Mouse (Mus musculus): Measurements from ENCODE around the gene Gnai1. TPM values are rescaled to one million over a fixed set of nuclear protein-coding genes. Genes with fewer than 3 reads are reported as not detected.
A peak's percentile ranks its signal among the peaks of the same experiment; 100 is the strongest.
"Not testable (repeated sequence)": the region's sequence is repeated elsewhere in the genome, so short reads cannot be mapped to it uniquely, and the experiment has no call there.

The Gnai1 gene
- polyA plus RNA-seq, 1 experiment from 2014 or later, result 35.9 TPM

- Histone ChIP-seq H3K9ac (ENCODE audit: low read length) (no peak overlapping the region), H3K4me2 (ENCODE audit: low read depth, low read length) (no peak overlapping the region), H3K36me3 (ENCODE audit: control insufficient read depth, insufficient read depth, low read length) (no peaks in the 10 kb centered on the region), H3K4me1 (replicated peaks; ENCODE audit: control insufficient read depth, insufficient read depth, low read length) (no peaks in the 10 kb centered on the region), H3K27me3 (ENCODE audit: control insufficient read depth, insufficient read depth, low read depth, low read length) (no peaks in the 10 kb centered on the region), H3K27ac (ENCODE audit: low read length) (no peak overlapping the region), H3K9me3 (ENCODE audit: control insufficient read depth, low read length) (no peaks in the 10 kb centered on the region), H3K4me3 (ENCODE audit: low read length) (no peak overlapping the region)
- 46% methylated on average over 4 of the region's 4 CpGs for WGBS
- no peak for ATAC-seq (ENCODE audit: low read depth)
These were observed 17.2 kb downstream of the Gnai1 start for GRCm38 (mm10) chr5:18342765-18343454.

- not testable (repeated sequence) for ATAC-seq (ENCODE audit: low read depth); H3K4me3 ChIP-seq (ENCODE audit: low read length); H3K36me3 ChIP-seq (ENCODE audit: control insufficient read depth, insufficient read depth, low read length); H3K4me2 ChIP-seq (ENCODE audit: low read depth, low read length); H3K4me1 ChIP-seq (replicated peaks; ENCODE audit: control insufficient read depth, insufficient read depth, low read length); H3K9me3 ChIP-seq (ENCODE audit: control insufficient read depth, low read length); H3K27ac ChIP-seq (ENCODE audit: low read length); H3K27me3 ChIP-seq (ENCODE audit: control insufficient read depth, insufficient read depth, low read depth, low read length); H3K9ac ChIP-seq (ENCODE audit: low read length)
- WGBS, result 89% methylated on average over 1 of the region's 1 CpGs
These were observed 18.3 kb downstream of the Gnai1 start for GRCm38 (mm10) chr5:18341876-18342275.

DNA sequence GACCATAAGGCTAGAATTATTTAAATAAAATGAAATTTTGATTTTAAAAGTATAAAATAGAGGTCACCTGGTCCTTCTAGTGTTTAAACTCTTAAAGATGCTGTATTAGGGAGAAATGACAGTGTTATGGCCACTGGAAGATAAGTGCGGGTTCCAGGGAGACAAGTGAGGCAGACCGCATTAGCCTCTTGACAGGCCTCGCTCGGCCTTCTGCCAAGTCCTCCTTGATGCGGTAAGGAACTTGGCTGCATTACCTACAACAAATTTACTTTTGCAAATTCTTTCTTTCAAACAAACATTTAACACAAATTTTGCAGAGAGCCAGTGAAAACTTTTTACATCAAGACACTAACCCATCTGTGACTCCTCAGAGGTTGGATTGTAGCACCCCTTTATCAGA lies 27.9 kb downstream of the Gnai1 start:
- no peaks in the 10 kb centered on the region for H3K9me3 ChIP-seq (ENCODE audit: control insufficient read depth, low read length)
- H3K27ac ChIP-seq (ENCODE audit: low read length), result no peak overlapping the region
- 38% methylated on average over 5 of the region's 5 CpGs for WGBS

DNA sequence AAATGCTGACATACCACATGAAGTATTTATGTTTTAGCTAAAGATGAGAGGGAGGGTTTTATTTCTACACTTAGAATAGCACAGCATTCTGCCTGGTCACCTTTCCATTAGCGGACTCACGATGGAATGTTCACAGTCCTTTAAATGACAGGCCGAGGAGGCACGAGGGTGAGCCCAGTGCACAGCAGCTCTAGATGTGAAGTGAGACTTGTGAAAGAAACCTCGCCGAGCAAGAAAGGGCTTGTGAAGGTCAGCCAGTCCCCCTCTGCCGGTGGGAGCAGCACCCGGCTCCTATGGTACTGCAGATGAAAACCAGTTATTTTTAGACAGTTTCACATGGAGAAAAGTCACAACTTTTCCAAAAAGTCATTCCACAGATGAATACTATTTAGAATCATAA lies 29.4 kb downstream of the Gnai1 start:
- peaks cover 4% of the 10 kb centered on the region; the same call in 1 of the 2 replicates for H3K4me1 ChIP-seq (replicated peaks; ENCODE audit: control insufficient read depth, insufficient read depth, low read length)
- ATAC-seq (ENCODE audit: low read depth), result peak; percentile 51; the same call in 1 of the 2 replicates
- no peak overlapping the region for H3K4me3 ChIP-seq (ENCODE audit: low read length)
- no peak overlapping the region for H3K4me2 ChIP-seq (ENCODE audit: low read depth, low read length)
- H3K36me3 ChIP-seq (ENCODE audit: control insufficient read depth, insufficient read depth, low read length), result no peaks in the 10 kb centered on the region
- no peaks in the 10 kb centered on the region for H3K27me3 ChIP-seq (ENCODE audit: control insufficient read depth, insufficient read depth, low read depth, low read length)
- WGBS, result 29% methylated on average over 8 of the region's 8 CpGs
- H3K9me3 ChIP-seq (ENCODE audit: control insufficient read depth, low read length), result no peaks in the 10 kb centered on the region
- no peak overlapping the region for H3K9ac ChIP-seq (ENCODE audit: low read length)
- H3K27ac ChIP-seq (ENCODE audit: low read length), result no peak overlapping the region

More for the DNA sequence above, 27.9 kb downstream of the Gnai1 start:
- no peak overlapping the region for H3K9ac ChIP-seq (ENCODE audit: low read length)
- H3K4me1 ChIP-seq (replicated peaks; ENCODE audit: control insufficient read depth, insufficient read depth, low read length), result peaks cover 8% of the 10 kb centered on the region; the same call in 1 of the 2 replicates
- H3K4me3 ChIP-seq (ENCODE audit: low read length), result no peak overlapping the region
- H3K36me3 ChIP-seq (ENCODE audit: control insufficient read depth, insufficient read depth, low read length), result no peaks in the 10 kb centered on the region
- H3K4me2 ChIP-seq (ENCODE audit: low read depth, low read length), result no peak overlapping the region
- no peaks in the 10 kb centered on the region for H3K27me3 ChIP-seq (ENCODE audit: control insufficient read depth, insufficient read depth, low read depth, low read length)
- ATAC-seq (ENCODE audit: low read depth), result no peak

DNA sequence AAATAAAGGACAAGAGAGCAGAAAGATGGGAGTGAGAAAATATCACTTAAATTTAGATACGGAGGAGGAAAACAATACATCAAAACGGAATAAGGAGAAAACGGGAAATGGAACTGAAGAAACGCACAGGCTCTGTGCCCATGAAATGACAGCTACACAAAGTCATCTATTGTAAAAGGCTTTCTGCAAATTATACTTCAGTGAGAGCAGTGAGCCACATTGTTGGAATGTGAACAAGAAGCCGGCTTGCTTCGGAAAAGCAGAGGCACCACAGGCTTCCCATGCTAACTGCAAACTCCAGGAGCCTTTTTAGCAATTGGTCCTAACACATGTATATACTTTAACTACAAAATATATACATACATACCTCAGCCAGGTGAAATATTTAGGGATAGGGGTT lies 34.0 kb downstream of the Gnai1 start:
- Histone ChIP-seq H3K9ac (ENCODE audit: low read length) (no peak overlapping the region), H3K27me3 (ENCODE audit: control insufficient read depth, insufficient read depth, low read depth, low read length) (no peaks in the 10 kb centered on the region), H3K27ac (ENCODE audit: low read length) (no peak overlapping the region), H3K9me3 (ENCODE audit: control insufficient read depth, low read length) (no peaks in the 10 kb centered on the region), H3K36me3 (ENCODE audit: control insufficient read depth, insufficient read depth, low read length) (no peaks in the 10 kb centered on the region), H3K4me1 (replicated peaks; ENCODE audit: control insufficient read depth, insufficient read depth, low read length) (peaks cover 4% of the 10 kb centered on the region; the same call in 1 of the 2 replicates), H3K4me2 (ENCODE audit: low read depth, low read length) (no peak overlapping the region), H3K4me3 (ENCODE audit: low read length) (no peak overlapping the region)
- 79% methylated on average over 6 of the region's 6 CpGs for WGBS
- no peak for ATAC-seq (ENCODE audit: low read depth)

DNA sequence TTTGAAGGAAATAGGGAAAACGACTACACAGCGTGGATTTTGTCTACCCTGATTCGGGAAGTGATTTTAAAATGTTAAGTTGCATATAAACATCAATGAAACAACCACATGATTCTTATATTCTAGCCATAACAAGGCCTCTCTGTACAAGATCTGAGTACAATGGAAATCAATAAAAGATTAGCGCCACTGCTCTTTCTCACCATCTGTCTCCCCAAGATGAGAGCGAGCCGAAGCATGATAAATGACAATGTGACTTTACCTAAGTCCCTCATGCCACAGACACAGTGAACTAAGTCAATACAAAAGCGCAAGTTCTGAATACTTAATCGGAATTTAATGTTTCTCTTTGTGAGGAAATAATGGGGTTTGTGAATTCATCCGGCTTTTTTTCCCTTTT lies 36.6 kb downstream of the Gnai1 start:
- 90% methylated on average over 9 of the region's 9 CpGs for WGBS
- Histone ChIP-seq H3K4me3 (ENCODE audit: low read length) (no peak overlapping the region), H3K4me2 (ENCODE audit: low read depth, low read length) (no peak overlapping the region), H3K27me3 (ENCODE audit: control insufficient read depth, insufficient read depth, low read depth, low read length) (no peaks in the 10 kb centered on the region), H3K9ac (ENCODE audit: low read length) (no peak overlapping the region), H3K27ac (ENCODE audit: low read length) (no peak overlapping the region), H3K36me3 (ENCODE audit: control insufficient read depth, insufficient read depth, low read length) (no peaks in the 10 kb centered on the region), H3K9me3 (ENCODE audit: control insufficient read depth, low read length) (no peaks in the 10 kb centered on the region), H3K4me1 (replicated peaks; ENCODE audit: control insufficient read depth, insufficient read depth, low read length) (no peaks in the 10 kb centered on the region)
- ATAC-seq (ENCODE audit: low read depth), result no peak

GRCm38 (mm10) chr5:18321661-18322060 lies 38.5 kb downstream of the Gnai1 start:
- no peaks in the 10 kb centered on the region for H3K36me3 ChIP-seq (ENCODE audit: control insufficient read depth, insufficient read depth, low read length)
- no peaks in the 10 kb centered on the region for H3K27me3 ChIP-seq (ENCODE audit: control insufficient read depth, insufficient read depth, low read depth, low read length)
- H3K4me3 ChIP-seq (ENCODE audit: low read length), result no peak overlapping the region
- H3K27ac ChIP-seq (ENCODE audit: low read length), result no peak overlapping the region
- no peaks in the 10 kb centered on the region for H3K9me3 ChIP-seq (ENCODE audit: control insufficient read depth, low read length)
- no peaks in the 10 kb centered on the region for H3K4me1 ChIP-seq (replicated peaks; ENCODE audit: control insufficient read depth, insufficient read depth, low read length)
- no peak for ATAC-seq (ENCODE audit: low read depth)
- H3K9ac ChIP-seq (ENCODE audit: low read length), result no peak overlapping the region
- no peak overlapping the region for H3K4me2 ChIP-seq (ENCODE audit: low read depth, low read length)
- 75% methylated on average over 3 of the region's 3 CpGs for WGBS

DNA sequence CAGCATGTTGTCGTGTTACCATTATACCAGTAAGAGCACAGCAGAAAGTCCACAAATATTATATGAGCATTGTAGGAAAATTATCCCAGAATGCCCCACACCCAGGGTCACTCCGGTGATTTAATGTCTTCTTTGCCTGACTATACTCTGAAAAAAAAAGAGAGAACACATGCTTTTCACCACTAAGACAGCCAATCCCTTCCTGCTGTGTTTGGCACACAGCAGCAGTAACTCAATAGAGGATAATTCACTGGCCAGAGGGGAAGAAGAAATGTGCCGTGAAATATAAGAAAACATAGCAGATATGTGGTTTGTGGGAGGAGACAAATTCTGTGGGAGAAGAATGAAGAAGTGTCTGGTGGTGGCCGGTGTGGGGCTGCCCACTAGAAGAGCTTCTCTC lies 41.3 kb downstream of the Gnai1 start:
- WGBS, result 79% methylated on average over 4 of the region's 4 CpGs
- ATAC-seq (ENCODE audit: low read depth), result no peak
- Histone ChIP-seq H3K9ac (ENCODE audit: low read length) (no peak overlapping the region), H3K27ac (ENCODE audit: low read length) (no peak overlapping the region), H3K4me1 (replicated peaks; ENCODE audit: control insufficient read depth, insufficient read depth, low read length) (no peaks in the 10 kb centered on the region), H3K27me3 (ENCODE audit: control insufficient read depth, insufficient read depth, low read depth, low read length) (no peaks in the 10 kb centered on the region), H3K36me3 (ENCODE audit: control insufficient read depth, insufficient read depth, low read length) (no peaks in the 10 kb centered on the region), H3K9me3 (ENCODE audit: control insufficient read depth, low read length) (no peaks in the 10 kb centered on the region), H3K4me2 (ENCODE audit: low read depth, low read length) (no peak overlapping the region), H3K4me3 (ENCODE audit: low read length) (no peak overlapping the region)

DNA sequence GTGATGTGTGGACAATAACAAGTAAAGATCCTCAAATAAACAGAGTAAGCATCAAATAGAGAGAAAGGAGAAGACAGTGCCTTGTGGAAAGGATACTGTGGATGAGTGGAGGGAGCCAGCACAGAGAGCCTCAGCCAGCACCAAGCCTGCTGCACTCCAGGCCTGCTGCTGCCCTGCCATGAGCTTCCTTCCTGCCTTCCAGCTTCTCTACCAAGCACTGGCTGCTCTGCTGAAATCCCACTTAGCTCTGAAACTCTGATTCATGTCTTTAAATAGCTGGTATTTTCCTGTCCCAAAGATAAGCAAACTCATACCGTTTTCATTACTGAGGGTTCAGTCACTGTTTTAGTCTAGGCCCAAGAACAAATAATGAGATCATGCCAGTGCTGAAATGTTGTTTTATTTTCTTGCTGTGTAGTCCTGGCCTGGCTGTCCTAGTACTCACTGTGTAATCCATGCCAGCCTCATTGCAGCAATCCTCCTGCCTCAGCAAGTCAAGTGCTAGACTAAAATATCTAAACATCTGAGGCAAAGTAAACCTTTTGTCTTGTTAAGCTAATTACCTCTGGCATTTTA lies 52.8 kb downstream of the Gnai1 start:
- Histone ChIP-seq H3K4me3 (ENCODE audit: low read length) (no peak overlapping the region), H3K9ac (ENCODE audit: low read length) (no peak overlapping the region), H3K9me3 (ENCODE audit: control insufficient read depth, low read length) (no peaks in the 10 kb centered on the region), H3K4me1 (replicated peaks; ENCODE audit: control insufficient read depth, insufficient read depth, low read length) (no peaks in the 10 kb centered on the region), H3K36me3 (ENCODE audit: control insufficient read depth, insufficient read depth, low read length) (no peaks in the 10 kb centered on the region), H3K4me2 (ENCODE audit: low read depth, low read length) (no peak overlapping the region), H3K27me3 (ENCODE audit: control insufficient read depth, insufficient read depth, low read depth, low read length) (no peaks in the 10 kb centered on the region), H3K27ac (ENCODE audit: low read length) (no peak overlapping the region)
- ATAC-seq (ENCODE audit: low read depth), result 0 out of 2 replicates have a peak, but pooled peaks have one; percentile 49
- WGBS, result 9% methylated on average over 1 of the region's 1 CpGs
